Mouse (Mus musculus): Measurements from ENCODE around the gene Padi6. TPM values are rescaled to one million over a fixed set of nuclear protein-coding genes. Genes with fewer than 3 reads are reported as not detected.

Gene Padi6
- polyA plus RNA-seq, 1 experiment from 2014 or later, result not detected

GRCm38 (mm10) chr4:140763158-140763557, 20.7 kb upstream of the Padi6 start:
- Histone ChIP-seq H3K4me2 (replicated peaks; ENCODE audit: low read depth) (no peak overlapping the region), H3K4me1 (replicated peaks; ENCODE audit: control insufficient read depth, insufficient read depth, low read length) (no peaks in the 10 kb centered on the region), H3K27ac (ENCODE audit: low read depth, low read length) (no peak overlapping the region), H3K9me3 (ENCODE audit: control insufficient read depth) (no peaks in the 10 kb centered on the region), H3K36me3 (ENCODE audit: control insufficient read depth, insufficient read depth) (no peaks in the 10 kb centered on the region), H3K27me3 (replicated peaks; ENCODE audit: control insufficient read depth, insufficient read depth, low read length) (no peaks in the 10 kb centered on the region), H3K4me3 (ENCODE audit: low read depth, low read length) (no peak overlapping the region), H3K9ac (ENCODE audit: low read depth, low read length) (no peak overlapping the region)
- ATAC-seq, result peak; percentile 53
- WGBS, result 11% methylated on average over 9 of the region's 9 CpGs
- peak; percentile 87 for TF ChIP-seq CTCF (IDR thresholded peaks at IDR 0.05; ENCODE audit: low read depth)

GRCm38 (mm10) chr4:140761601-140762000, 19.2 kb upstream of the Padi6 start:
- H3K27me3 ChIP-seq (replicated peaks; ENCODE audit: control insufficient read depth, insufficient read depth, low read length), result no peaks in the 10 kb centered on the region
- ATAC-seq, result no peak
- no peak overlapping the region for H3K9ac ChIP-seq (ENCODE audit: low read depth, low read length)
- no peaks in the 10 kb centered on the region for H3K9me3 ChIP-seq (ENCODE audit: control insufficient read depth)
- H3K4me1 ChIP-seq (replicated peaks; ENCODE audit: control insufficient read depth, insufficient read depth, low read length), result no peaks in the 10 kb centered on the region
- no peak for TF ChIP-seq CTCF (IDR thresholded peaks at IDR 0.05; ENCODE audit: low read depth)
- H3K4me2 ChIP-seq (replicated peaks; ENCODE audit: low read depth), result no peak overlapping the region
- WGBS, result 90% methylated on average over 7 of the region's 7 CpGs
- no peaks in the 10 kb centered on the region for H3K36me3 ChIP-seq (ENCODE audit: control insufficient read depth, insufficient read depth)
- no peak overlapping the region for H3K4me3 ChIP-seq (ENCODE audit: low read depth, low read length)
- no peak overlapping the region for H3K27ac ChIP-seq (ENCODE audit: low read depth, low read length)

- Histone ChIP-seq H3K9me3 (ENCODE audit: control insufficient read depth) (no peaks in the 10 kb centered on the region), H3K9ac (ENCODE audit: low read depth, low read length) (no peak overlapping the region), H3K4me1 (replicated peaks; ENCODE audit: control insufficient read depth, insufficient read depth, low read length) (no peaks in the 10 kb centered on the region), H3K4me3 (ENCODE audit: low read depth, low read length) (no peak overlapping the region), H3K4me2 (replicated peaks; ENCODE audit: low read depth) (no peak overlapping the region), H3K36me3 (ENCODE audit: control insufficient read depth, insufficient read depth) (no peaks in the 10 kb centered on the region), H3K27me3 (replicated peaks; ENCODE audit: control insufficient read depth, insufficient read depth, low read length) (no peaks in the 10 kb centered on the region; the same call in 1 of the 2 replicates), H3K27ac (ENCODE audit: low read depth, low read length) (no peak overlapping the region)
- ATAC-seq, result no peak
- WGBS, result 82% methylated on average over 3 of the region's 3 CpGs
- TF ChIP-seq CTCF (IDR thresholded peaks at IDR 0.05; ENCODE audit: low read depth), result no peak
These were observed 13.4 kb upstream of the Padi6 start for GRCm38 (mm10) chr4:140755811-140756210.

GRCm38 (mm10) chr4:140753366-140753765, 10.9 kb upstream of the Padi6 start:
- Histone ChIP-seq H3K9ac (ENCODE audit: low read depth, low read length) (no peak overlapping the region), H3K4me3 (ENCODE audit: low read depth, low read length) (no peak overlapping the region), H3K27ac (ENCODE audit: low read depth, low read length) (no peak overlapping the region), H3K27me3 (replicated peaks; ENCODE audit: control insufficient read depth, insufficient read depth, low read length) (no peaks in the 10 kb centered on the region; the same call in 1 of the 2 replicates), H3K36me3 (ENCODE audit: control insufficient read depth, insufficient read depth) (no peaks in the 10 kb centered on the region), H3K4me1 (replicated peaks; ENCODE audit: control insufficient read depth, insufficient read depth, low read length) (0 out of 2 replicates have a peak, but pooled peaks cover 4% of the 10 kb centered on the region), H3K4me2 (replicated peaks; ENCODE audit: low read depth) (no peak overlapping the region), H3K9me3 (ENCODE audit: control insufficient read depth) (no peaks in the 10 kb centered on the region)
- no peak for ATAC-seq
- TF ChIP-seq CTCF (IDR thresholded peaks at IDR 0.05; ENCODE audit: low read depth), result no peak
- WGBS, result 52% methylated on average over 7 of the region's 7 CpGs

GRCm38 (mm10) chr4:140750328-140750727, 7.9 kb upstream of the Padi6 start:
- peak overlapping the region; percentile 52 for H3K4me2 ChIP-seq (replicated peaks; ENCODE audit: low read depth)

GRCm38 (mm10) chr4:140747978-140748377, 5.5 kb upstream of the Padi6 start:
- peak overlapping the region; percentile 13; the same call in 1 of the 2 replicates for H3K4me2 ChIP-seq (replicated peaks; ENCODE audit: low read depth)

More at GRCm38 (mm10) chr4:140750328-140750727, 7.9 kb upstream of the Padi6 start:
- Histone ChIP-seq H3K27ac (ENCODE audit: low read depth, low read length) (no peak overlapping the region), H3K27me3 (replicated peaks; ENCODE audit: control insufficient read depth, insufficient read depth, low read length) (no peaks in the 10 kb centered on the region; the same call in 1 of the 2 replicates), H3K4me3 (ENCODE audit: low read depth, low read length) (no peak overlapping the region), H3K4me1 (replicated peaks; ENCODE audit: control insufficient read depth, insufficient read depth, low read length) (0 out of 2 replicates have a peak, but pooled peaks cover 4% of the 10 kb centered on the region), H3K9me3 (ENCODE audit: control insufficient read depth) (no peaks in the 10 kb centered on the region), H3K36me3 (ENCODE audit: control insufficient read depth, insufficient read depth) (no peaks in the 10 kb centered on the region), H3K9ac (ENCODE audit: low read depth, low read length) (no peak overlapping the region)
- WGBS, result 11% methylated on average over 19 of the region's 19 CpGs
- peak; percentile 72 for ATAC-seq
- TF ChIP-seq CTCF (IDR thresholded peaks at IDR 0.05; ENCODE audit: low read depth), result peak; percentile 56

More at GRCm38 (mm10) chr4:140747978-140748377, 5.5 kb upstream of the Padi6 start:
- no peak for TF ChIP-seq CTCF (IDR thresholded peaks at IDR 0.05; ENCODE audit: low read depth)
- Histone ChIP-seq H3K27ac (ENCODE audit: low read depth, low read length) (no peak overlapping the region), H3K4me1 (replicated peaks; ENCODE audit: control insufficient read depth, insufficient read depth, low read length) (0 out of 2 replicates have a peak, but pooled peaks cover 4% of the 10 kb centered on the region), H3K9ac (ENCODE audit: low read depth, low read length) (no peak overlapping the region), H3K9me3 (ENCODE audit: control insufficient read depth) (no peaks in the 10 kb centered on the region), H3K4me3 (ENCODE audit: low read depth, low read length) (no peak overlapping the region), H3K27me3 (replicated peaks; ENCODE audit: control insufficient read depth, insufficient read depth, low read length) (no peaks in the 10 kb centered on the region; the same call in 1 of the 2 replicates), H3K36me3 (ENCODE audit: control insufficient read depth, insufficient read depth) (no peaks in the 10 kb centered on the region)
- WGBS, result 12% methylated on average over 12 of the region's 12 CpGs
- ATAC-seq, result peak; percentile 46

Measured in intestine, postnatal 0 days (tissue).